Mouse (Mus musculus): ENCODE measurements around the gene Ppp1r15a. TPM values are rescaled to one million over a fixed set of nuclear protein-coding genes. Genes with fewer than 3 reads are reported as not detected.

Gene Ppp1r15a
- polyA plus RNA-seq, 1 experiment from 2014 or later, result 12.9 TPM

DNA sequence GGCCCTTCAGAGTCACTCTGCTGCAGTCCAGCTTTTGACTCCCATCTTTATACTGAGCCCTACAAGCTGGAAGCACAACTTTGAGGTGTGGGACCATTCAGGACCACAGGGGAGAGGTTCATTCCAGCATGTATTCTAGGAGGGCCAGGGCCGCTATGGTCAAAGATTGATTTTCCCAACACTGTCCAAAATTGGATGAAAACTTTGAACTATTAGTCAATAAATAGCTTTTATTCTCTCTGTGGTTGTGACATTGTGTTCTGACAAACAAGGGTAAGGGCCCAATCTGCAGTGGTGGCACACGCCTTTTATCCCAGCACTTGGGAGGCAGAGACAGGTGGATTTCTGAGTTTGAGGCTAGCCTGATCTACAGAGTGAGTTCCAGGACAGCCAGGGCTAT is 27.9 kb upstream of the Ppp1r15a start:
- DNase-seq (ENCODE audit: low spot score) (no peak), ATAC-seq (ENCODE audit: low FRiP score) (no peak)
- WGBS, result 95% methylated on average over 2 of the region's 2 CpGs
- Histone ChIP-seq H3K9ac (no peak overlapping the region), H3K4me2 (replicated peaks) (no peak overlapping the region), H3K36me3 (replicated peaks; ENCODE audit: control insufficient read depth, insufficient read depth) (no peaks in the 10 kb centered on the region), H3K9me3 (ENCODE audit: control insufficient read depth, low read length) (no peaks in the 10 kb centered on the region), H3K4me1 (replicated peaks; ENCODE audit: control insufficient read depth, insufficient read depth, low read length) (no peaks in the 10 kb centered on the region), H3K27ac (no peak overlapping the region), H3K27me3 (ENCODE audit: control insufficient read depth, insufficient read depth, low read length) (no peaks in the 10 kb centered on the region), H3K4me3 (replicated peaks; ENCODE audit: low read length) (no peak overlapping the region)

DNA sequence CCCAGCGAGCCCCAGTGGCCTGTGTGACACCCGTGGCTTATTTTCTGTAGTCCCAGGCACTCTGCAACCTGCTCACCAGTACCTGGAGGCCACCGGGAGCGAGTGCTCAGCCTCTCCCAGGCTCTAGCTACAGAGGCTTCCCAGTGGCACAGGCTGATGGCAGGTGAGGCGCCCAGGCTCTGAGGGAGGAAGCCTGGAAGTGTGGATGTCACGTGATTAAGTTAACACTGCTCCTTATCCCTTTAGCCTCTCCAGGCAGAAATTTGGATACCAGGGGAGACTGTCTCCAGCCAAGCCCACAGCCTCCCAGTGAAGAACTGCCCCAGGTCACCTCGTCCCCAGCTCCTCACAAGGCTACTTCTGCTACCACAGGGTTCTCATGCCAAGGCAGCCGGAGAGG is 27.5 kb upstream of the Ppp1r15a start:
- Histone ChIP-seq H3K36me3 (replicated peaks; ENCODE audit: control insufficient read depth, insufficient read depth) (no peaks in the 10 kb centered on the region), H3K9me3 (ENCODE audit: control insufficient read depth, low read length) (no peaks in the 10 kb centered on the region), H3K4me2 (replicated peaks) (no peak overlapping the region), H3K27me3 (ENCODE audit: control insufficient read depth, insufficient read depth, low read length) (no peaks in the 10 kb centered on the region), H3K4me3 (replicated peaks; ENCODE audit: low read length) (no peak overlapping the region), H3K27ac (no peak overlapping the region), H3K4me1 (replicated peaks; ENCODE audit: control insufficient read depth, insufficient read depth, low read length) (no peaks in the 10 kb centered on the region), H3K9ac (no peak overlapping the region)
- WGBS, result 62% methylated on average over 8 of the region's 8 CpGs
- no peak for ATAC-seq (ENCODE audit: low FRiP score)
- DNase-seq (ENCODE audit: low spot score), result no peak

DNA sequence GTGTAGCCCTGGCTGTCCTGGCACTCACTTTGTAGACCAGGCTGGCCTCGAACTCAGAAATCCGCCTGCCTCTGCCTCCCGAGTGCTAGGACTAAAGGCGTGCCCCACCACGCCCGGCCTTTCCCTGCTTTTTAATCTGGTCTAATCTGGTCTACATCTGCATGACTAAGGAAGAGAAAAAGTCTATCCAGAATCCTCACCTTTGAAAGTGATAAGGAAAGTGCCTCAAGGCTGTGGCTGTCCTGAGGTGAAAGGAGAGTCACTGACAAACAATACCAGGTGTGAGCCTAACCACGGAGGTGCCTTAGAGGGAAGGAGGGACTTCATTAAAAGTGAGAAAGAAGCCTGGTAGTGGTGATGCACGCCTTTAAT is 25.4 kb upstream of the Ppp1r15a start:
- no peak overlapping the region for H3K4me2 ChIP-seq (replicated peaks)
- no peak for ATAC-seq (ENCODE audit: low FRiP score)
- H3K9me3 ChIP-seq (ENCODE audit: control insufficient read depth, low read length), result no peaks in the 10 kb centered on the region
- no peaks in the 10 kb centered on the region for H3K4me1 ChIP-seq (replicated peaks; ENCODE audit: control insufficient read depth, insufficient read depth, low read length)
- DNase-seq (ENCODE audit: low spot score), result no peak
- 87% methylated on average over 8 of the region's 8 CpGs for WGBS
- H3K27me3 ChIP-seq (ENCODE audit: control insufficient read depth, insufficient read depth, low read length), result no peaks in the 10 kb centered on the region
- no peak overlapping the region for H3K4me3 ChIP-seq (replicated peaks; ENCODE audit: low read length)
- no peak overlapping the region for H3K9ac ChIP-seq
- H3K27ac ChIP-seq, result no peak overlapping the region
- H3K36me3 ChIP-seq (replicated peaks; ENCODE audit: control insufficient read depth, insufficient read depth), result no peaks in the 10 kb centered on the region

DNA sequence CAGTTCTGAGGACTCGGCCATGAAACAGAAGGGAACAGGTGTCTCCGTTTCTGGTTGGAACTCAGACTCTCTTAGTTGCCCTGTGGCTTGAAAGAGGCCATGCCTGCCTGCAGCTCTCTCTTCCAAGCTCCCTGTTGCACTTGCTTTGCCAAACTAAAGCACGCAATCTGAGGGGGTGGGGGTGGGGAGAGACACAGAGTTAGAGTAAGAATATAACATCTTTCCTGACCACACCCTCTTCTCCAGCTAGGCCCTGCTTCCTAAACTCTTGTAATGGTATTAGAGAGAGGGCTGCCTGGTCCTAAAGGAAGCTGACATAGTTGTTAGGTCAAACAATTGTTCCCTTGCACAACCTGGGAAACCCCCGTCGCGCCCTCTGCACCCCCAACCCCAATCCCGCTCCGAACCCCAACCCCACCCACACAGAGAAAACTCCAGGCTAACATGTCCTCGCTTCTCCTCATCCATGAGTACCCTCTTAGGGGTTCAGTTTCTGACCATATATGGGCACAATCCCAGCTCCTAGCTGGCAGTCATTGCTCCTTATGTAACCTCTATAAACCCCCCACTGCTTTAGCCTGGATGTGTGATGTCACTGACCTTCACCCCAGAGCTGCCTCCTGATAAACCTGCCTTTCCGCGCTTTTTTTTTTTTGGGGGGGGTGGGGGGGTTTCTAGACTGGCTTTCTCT is 24.9 kb upstream of the Ppp1r15a start:
- Histone ChIP-seq H3K9ac (no peak overlapping the region), H3K27ac (no peak overlapping the region)

DNA sequence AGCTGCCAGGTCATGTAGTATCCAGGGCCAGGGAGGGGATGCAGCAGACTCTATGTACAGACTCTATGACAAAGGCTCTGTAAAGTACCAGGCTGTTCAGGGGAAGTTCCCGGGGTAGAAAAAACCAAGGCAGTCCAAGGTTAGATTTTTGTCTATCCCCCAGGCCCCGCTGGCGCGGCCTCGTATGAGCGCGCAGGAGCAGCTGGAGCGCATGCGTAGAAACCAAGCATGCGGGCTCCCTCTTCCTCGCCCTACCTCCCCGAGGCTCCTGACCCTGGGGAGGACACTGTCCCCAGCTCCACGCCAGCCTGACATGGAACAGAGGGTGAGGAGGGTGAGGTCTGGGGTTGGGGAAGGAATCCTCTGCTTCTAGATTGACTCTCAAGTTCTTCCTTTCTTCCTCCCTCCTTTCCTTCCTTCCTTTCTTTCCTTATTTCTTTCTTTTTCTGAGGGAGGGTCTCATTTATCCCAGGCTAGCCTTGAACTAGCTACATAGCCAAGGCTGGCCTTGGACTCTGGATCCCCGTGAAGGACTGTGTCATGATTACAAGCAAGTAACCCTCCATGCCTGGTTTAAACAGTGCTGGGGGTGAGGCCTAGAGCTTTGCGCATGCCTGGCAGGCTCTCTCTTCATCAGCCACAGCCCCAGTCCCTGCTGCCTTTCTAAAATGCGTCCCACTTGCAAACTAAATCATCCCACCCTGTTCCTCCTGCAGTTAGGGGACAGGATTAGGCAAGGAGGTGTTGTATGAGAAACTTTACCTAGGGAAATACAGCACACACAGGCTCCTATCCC is 23.8 kb upstream of the Ppp1r15a start:
- no peak overlapping the region for H3K9ac ChIP-seq
- WGBS, result 87% methylated on average over 16 of the region's 16 CpGs
- no peak for ATAC-seq (ENCODE audit: low FRiP score)

More for the DNA sequence above, 24.9 kb upstream of the Ppp1r15a start:
- H3K9me3 ChIP-seq (ENCODE audit: control insufficient read depth, low read length), result no peaks in the 10 kb centered on the region
- DNase-seq (ENCODE audit: low spot score), result no peak
- no peak overlapping the region for H3K4me2 ChIP-seq (replicated peaks)
- WGBS, result 79% methylated on average over 11 of the region's 11 CpGs
- H3K27me3 ChIP-seq (ENCODE audit: control insufficient read depth, insufficient read depth, low read length), result no peaks in the 10 kb centered on the region
- no peak for ATAC-seq (ENCODE audit: low FRiP score)
- no peaks in the 10 kb centered on the region for H3K36me3 ChIP-seq (replicated peaks; ENCODE audit: control insufficient read depth, insufficient read depth)
- H3K4me3 ChIP-seq (replicated peaks; ENCODE audit: low read length), result no peak overlapping the region
- no peaks in the 10 kb centered on the region for H3K4me1 ChIP-seq (replicated peaks; ENCODE audit: control insufficient read depth, insufficient read depth, low read length)

GRCm38 (mm10) chr7:45544525-45544924 is 18.5 kb upstream of the Ppp1r15a start:
- no peaks in the 10 kb centered on the region for H3K9me3 ChIP-seq (ENCODE audit: control insufficient read depth, low read length)
- no peaks in the 10 kb centered on the region for H3K4me1 ChIP-seq (replicated peaks; ENCODE audit: control insufficient read depth, insufficient read depth, low read length)
- no peaks in the 10 kb centered on the region for H3K36me3 ChIP-seq (replicated peaks; ENCODE audit: control insufficient read depth, insufficient read depth)
- 87% methylated on average over 1 of the region's 1 CpGs for WGBS
- H3K9ac ChIP-seq, result no peak overlapping the region
- no peak overlapping the region for H3K4me2 ChIP-seq (replicated peaks)
- ATAC-seq (ENCODE audit: low FRiP score) (no peak), DNase-seq (ENCODE audit: low spot score) (no peak)
- no peak overlapping the region for H3K27ac ChIP-seq
- no peak overlapping the region for H3K4me3 ChIP-seq (replicated peaks; ENCODE audit: low read length)
- no peaks in the 10 kb centered on the region for H3K27me3 ChIP-seq (ENCODE audit: control insufficient read depth, insufficient read depth, low read length)

More for the DNA sequence above, 23.8 kb upstream of the Ppp1r15a start:
- no peak for DNase-seq (ENCODE audit: low spot score)
- H3K9me3 ChIP-seq (ENCODE audit: control insufficient read depth, low read length), result no peaks in the 10 kb centered on the region
- H3K27me3 ChIP-seq (ENCODE audit: control insufficient read depth, insufficient read depth, low read length), result no peaks in the 10 kb centered on the region
- H3K27ac ChIP-seq, result no peak overlapping the region
- H3K36me3 ChIP-seq (replicated peaks; ENCODE audit: control insufficient read depth, insufficient read depth), result no peaks in the 10 kb centered on the region
- no peak overlapping the region for H3K4me2 ChIP-seq (replicated peaks)
- no peaks in the 10 kb centered on the region for H3K4me1 ChIP-seq (replicated peaks; ENCODE audit: control insufficient read depth, insufficient read depth, low read length)
- H3K4me3 ChIP-seq (replicated peaks; ENCODE audit: low read length), result no peak overlapping the region

GRCm38 (mm10) chr7:45540213-45540612 is 14.1 kb upstream of the Ppp1r15a start:
- no peak for DNase-seq (ENCODE audit: low spot score)
- no peak overlapping the region for H3K27ac ChIP-seq
- no peak overlapping the region for H3K9ac ChIP-seq
- H3K4me1 ChIP-seq (replicated peaks; ENCODE audit: control insufficient read depth, insufficient read depth, low read length), result peaks cover 7% of the 10 kb centered on the region; the same call in 1 of the 2 replicates
- ATAC-seq (ENCODE audit: low FRiP score), result no peak
- H3K9me3 ChIP-seq (ENCODE audit: control insufficient read depth, low read length), result no peaks in the 10 kb centered on the region
- no peak overlapping the region for H3K4me3 ChIP-seq (replicated peaks; ENCODE audit: low read length)
- no peaks in the 10 kb centered on the region for H3K36me3 ChIP-seq (replicated peaks; ENCODE audit: control insufficient read depth, insufficient read depth)
- H3K4me2 ChIP-seq (replicated peaks), result no peak overlapping the region
- H3K27me3 ChIP-seq (ENCODE audit: control insufficient read depth, insufficient read depth, low read length), result no peaks in the 10 kb centered on the region
- WGBS, result 79% methylated on average over 2 of the region's 2 CpGs

GRCm38 (mm10) chr7:45539095-45539494 is 13.0 kb upstream of the Ppp1r15a start:
- ATAC-seq (ENCODE audit: low FRiP score), result no peak

DNA sequence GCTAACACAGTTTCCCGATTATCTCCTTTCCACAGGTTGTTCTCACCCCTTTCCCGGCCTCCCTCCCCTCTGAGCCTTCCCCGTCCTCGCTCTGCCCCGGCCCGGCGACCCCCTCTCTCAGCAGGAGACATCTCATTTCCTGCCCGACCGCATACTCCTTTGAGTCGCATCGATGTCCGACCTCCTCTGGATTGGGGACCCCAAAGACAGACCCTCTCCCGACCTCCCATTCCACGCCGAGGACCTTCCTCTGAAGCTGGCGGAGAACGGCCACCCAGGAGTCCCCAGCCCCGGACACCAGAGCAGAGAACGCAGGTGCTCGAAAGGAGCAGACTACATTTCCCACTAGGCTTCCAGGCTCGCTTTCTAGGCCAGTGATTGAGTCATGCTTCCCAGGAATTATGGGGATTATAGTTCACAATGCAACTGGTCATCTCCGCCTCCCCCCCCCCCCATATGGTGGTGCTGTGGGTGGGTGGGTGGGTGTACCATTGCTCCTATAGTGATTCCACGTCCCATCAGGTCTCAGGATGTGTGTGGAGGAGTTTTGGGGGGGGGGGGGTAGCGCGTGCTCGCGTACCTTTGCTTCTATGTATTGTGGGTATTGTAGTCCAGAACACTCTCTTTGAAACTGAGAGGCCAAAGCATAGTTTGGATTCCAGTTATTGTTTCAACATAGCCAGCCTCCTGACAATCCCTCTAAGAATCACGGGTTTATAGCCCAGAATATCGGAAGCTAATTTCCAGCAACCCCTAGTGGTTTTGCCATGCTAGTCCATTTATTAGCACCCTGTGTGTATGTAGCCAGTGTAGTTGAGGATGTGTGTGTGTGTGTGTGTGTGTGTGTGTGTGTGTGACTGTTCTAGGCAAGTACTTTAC is 12.3 kb upstream of the Ppp1r15a start:
- 2% methylated on average over 28 of the region's 29 CpGs for WGBS
- Histone ChIP-seq H3K4me3 (replicated peaks; ENCODE audit: low read length) (peak overlapping the region; percentile 45), H3K27me3 (ENCODE audit: control insufficient read depth, insufficient read depth, low read length) (no peaks in the 10 kb centered on the region), H3K4me1 (replicated peaks; ENCODE audit: control insufficient read depth, insufficient read depth, low read length) (peaks cover 7% of the 10 kb centered on the region; the same call in 1 of the 2 replicates), H3K9me3 (ENCODE audit: control insufficient read depth, low read length) (no peaks in the 10 kb centered on the region), H3K4me2 (replicated peaks) (peak overlapping the region; percentile 75), H3K36me3 (replicated peaks; ENCODE audit: control insufficient read depth, insufficient read depth) (no peaks in the 10 kb centered on the region), H3K27ac (peak overlapping the region; percentile 16; the same call in 1 of the 2 replicates), H3K9ac (peak overlapping the region; percentile 65)
- DNase-seq (ENCODE audit: low spot score) (peak; percentile 82), ATAC-seq (ENCODE audit: low FRiP score) (peak; percentile 89)

More at GRCm38 (mm10) chr7:45539095-45539494, 13.0 kb upstream of the Ppp1r15a start:
- no peaks in the 10 kb centered on the region for H3K27me3 ChIP-seq (ENCODE audit: control insufficient read depth, insufficient read depth, low read length)
- DNase-seq (ENCODE audit: low spot score), result no peak
- H3K27ac ChIP-seq, result no peak overlapping the region; the same call in 1 of the 2 replicates
- no peak overlapping the region for H3K4me3 ChIP-seq (replicated peaks; ENCODE audit: low read length)
- H3K9me3 ChIP-seq (ENCODE audit: control insufficient read depth, low read length), result no peaks in the 10 kb centered on the region
- H3K4me1 ChIP-seq (replicated peaks; ENCODE audit: control insufficient read depth, insufficient read depth, low read length), result peaks cover 7% of the 10 kb centered on the region; the same call in 1 of the 2 replicates
- H3K36me3 ChIP-seq (replicated peaks; ENCODE audit: control insufficient read depth, insufficient read depth), result no peaks in the 10 kb centered on the region
- H3K4me2 ChIP-seq (replicated peaks), result no peak overlapping the region
- H3K9ac ChIP-seq, result no peak overlapping the region
- 80% methylated on average over 3 of the region's 3 CpGs for WGBS

Measured in hindbrain, embryonic 14.5 days (tissue).